Comparison of ENCODE assay signal across 8 mouse cellular contexts in the genomic region with DNA sequence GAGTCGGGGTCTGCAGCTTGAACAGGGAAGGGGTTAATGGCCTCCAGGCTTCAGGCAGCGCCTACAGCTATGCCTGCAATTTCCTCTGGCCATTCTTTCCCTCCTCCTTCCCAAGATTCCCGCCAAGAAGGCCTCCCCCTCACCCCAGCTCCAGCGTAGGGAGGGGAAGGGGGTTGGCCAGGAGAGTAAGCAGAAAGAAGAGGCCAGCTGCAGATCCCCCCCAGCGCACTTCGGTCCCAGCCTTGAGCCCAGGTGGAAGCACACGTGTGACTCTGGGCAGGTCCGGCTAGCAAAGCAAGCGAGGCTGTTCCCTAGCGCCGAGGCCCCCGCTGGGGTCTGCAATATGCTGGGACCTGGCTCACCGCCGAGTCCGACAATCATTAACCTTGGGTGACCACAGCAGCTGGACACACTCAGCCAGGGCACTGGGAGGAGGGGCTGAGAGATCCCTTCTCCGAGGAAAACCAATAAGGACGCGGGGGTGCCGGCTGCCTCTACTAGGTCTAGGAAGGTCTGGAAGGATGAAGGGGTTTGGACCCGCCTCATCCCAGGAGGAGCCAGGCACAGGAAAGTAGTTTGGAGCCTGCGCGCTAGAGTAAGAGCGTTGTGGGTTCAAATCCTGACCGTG. TPM values are rescaled to one million over a fixed set of nuclear protein-coding genes. Genes with fewer than 3 reads are reported as not detected.
DNase-seq lines count a peak whose midpoint lies in the region; ATAC-seq and TF ChIP-seq lines count a peak whose summit lies in the region.

Gene Eva1b (plus strand): TSS at position 212 of the 628 bp plus-strand sequence.

- no peaks in the 10 kb centered on the region for H3K9me3 ChIP-seq in midbrain, embryonic 10.5 days (replicated peaks)

- peak within 1 kb of the TSS; percentile 69 for H3K4me3 ChIP-seq in embryonic fibroblast, embryonic 13.5 days (ENCODE audit: insufficient read depth, low read length)
- peak within 1 kb of the TSS; percentile 61 for H3K4me3 ChIP-seq in midbrain, embryonic 10.5 days
- H3K4me3 ChIP-seq in thymus, adult 2 months (ENCODE audit: control insufficient read depth, insufficient read depth, low read length) = peak within 1 kb of the TSS; percentile 73

- WGBS in midbrain, embryonic 10.5 days = 2% methylated on average over 24 of the region's 24 CpGs
- 59% methylated on average over 24 of the region's 24 CpGs for WGBS in thymus, adult 2 months

- H3K36me3 ChIP-seq in midbrain, embryonic 10.5 days = no peaks in the 10 kb centered on the region
- no peaks in the 10 kb centered on the region for H3K36me3 ChIP-seq in thymus, adult 2 months (ENCODE audit: control insufficient read depth, insufficient read depth, low read length)

- TF ChIP-seq POLR2A in embryonic fibroblast, embryonic 13.5 days (IDR thresholded peaks at IDR 0.05; ENCODE audit: low read depth, low read length) = no peak
- no peak for TF ChIP-seq POLR2A in thymus, adult 2 months (IDR thresholded peaks at IDR 0.05; ENCODE audit: control insufficient read depth, extremely low read depth, insufficient read depth, low read length, poor library complexity)

- peak within 1 kb of the TSS; percentile 86 for H3K27ac ChIP-seq in embryonic fibroblast, embryonic 13.5 days (ENCODE audit: insufficient read depth, low read length)
- peak within 1 kb of the TSS; percentile 80 for H3K27ac ChIP-seq in midbrain, embryonic 10.5 days (replicated peaks)
- no peak within 1 kb of the TSS for H3K27ac ChIP-seq in thymus, adult 2 months (ENCODE audit: control insufficient read depth, insufficient read depth, low read length)

- no peak for TF ChIP-seq CTCF in embryonic fibroblast, embryonic 13.5 days (IDR thresholded peaks at IDR 0.05; ENCODE audit: borderline replicate concordance, insufficient read depth, low read length)
- TF ChIP-seq CTCF in thymus, adult 2 months (IDR thresholded peaks at IDR 0.05; ENCODE audit: borderline replicate concordance, control insufficient read depth, extremely low read depth, insufficient read depth, low read length, poor library complexity) = 0 out of 2 replicates have a peak, but pooled peaks have one; percentile 8

- peak; percentile 66 to 70 for DNase-seq in cerebellum, postnatal 10 days
- no peak for DNase-seq in cerebellum, adult 18-20 months
- peak; percentile 79 to 83 for DNase-seq in heart, postnatal 10 days
- DNase-seq in kidney, postnatal 36 days = peak; percentile 93 to 94
- peak; percentile 74 for DNase-seq in midbrain, embryonic 10.5 days (ENCODE audit: low spot score)
- peak; percentile 19 for DNase-seq in thymus, adult 2 months

- intact Hi-C loops in heart, postnatal 10 days (cut with DNase I) = no loop called here

- ATAC-seq in cerebellum, adult (ENCODE audit: insufficient number of reproducible peaks, low FRiP score, low TSS enrichment) = no peak

- H3K4me1 ChIP-seq in embryonic fibroblast, embryonic 13.5 days (ENCODE audit: control insufficient read depth, insufficient read depth, low read length) = no peaks in the 10 kb centered on the region
- H3K4me1 ChIP-seq in midbrain, embryonic 10.5 days = peaks cover 47% of the 10 kb centered on the region
- H3K4me1 ChIP-seq in thymus, adult 2 months (replicated peaks; ENCODE audit: control insufficient read depth, insufficient read depth, low read length) = peaks cover 24% of the 10 kb centered on the region

- peaks cover 65% of the 10 kb centered on the region for H3K27me3 ChIP-seq in midbrain, embryonic 10.5 days (ENCODE audit: low read depth, poor library complexity, severe bottlenecking)
- no peaks in the 10 kb centered on the region for H3K27me3 ChIP-seq in thymus, adult 2 months (ENCODE audit: control insufficient read depth, insufficient read depth, low read length)

RNA-seq across cellular contexts. Expression of gene Eva1b, which starts in this region (rescaled TPM):
- 41.0 and 53.7 TPM in 2 replicates for polyA plus RNA-seq in embryonic fibroblast, embryonic 13.5 days (2011; ENCODE audit: insufficient read length, low read depth, missing spikeins)
- total RNA-seq in heart, postnatal 10 days (2021) = 10 to 100 TPM; 36.3 to 37.0 TPM
- 22.1 and 25.0 TPM in 2 replicates for polyA plus RNA-seq in midbrain, embryonic 10.5 days (2016; fragmentation: Nextera tagmentation; extraction: Ambion mirVana)
- polyA plus RNA-seq in thymus, adult 2 months (2012; rRNA removed) = 94.3 and 95.2 TPM in 2 replicates

Comparison
In these comparisons a context has a peak if more than half of its experiments do, and no peak if none do; other contexts are left out.
1. DNase-seq: peak in cerebellum, postnatal 10 days (2 of 2), heart, postnatal 10 days (2 of 2), kidney, postnatal 36 days (2 of 2), midbrain, embryonic 10.5 days (single experiment) and thymus, adult 2 months (single experiment); none in cerebellum, adult 18-20 months (0 of 2).
2. Peak in every context shown above with its lines, with median percentiles within 50 percentile points of each other: H3K4me3 ChIP-seq.